31 mouse cellular contexts compared by ENCODE assay signal in the genomic region with DNA sequence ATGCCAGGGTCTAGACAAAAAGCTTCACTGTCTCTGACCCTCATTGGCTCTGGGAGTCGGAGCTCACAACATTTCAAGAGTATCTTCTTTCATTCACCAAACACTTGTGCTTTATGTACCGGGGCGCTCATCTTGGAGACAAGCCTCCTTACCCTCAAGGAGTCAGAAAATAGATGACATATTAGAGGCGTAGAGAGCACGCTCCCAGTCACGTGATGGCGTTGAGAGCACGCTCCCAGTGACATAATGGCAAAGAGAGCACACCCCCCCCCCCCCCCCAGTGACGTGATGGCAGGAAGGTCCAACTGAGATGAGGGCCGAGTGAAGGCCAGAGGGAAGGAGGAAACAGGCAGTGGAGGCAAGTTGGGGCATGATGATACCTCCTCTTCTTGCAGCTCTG.
DNase-seq lines count a peak whose midpoint lies in the region; ATAC-seq and TF ChIP-seq lines count a peak whose summit lies in the region.
"Had no signal": no experiment of that assay in that cellular context is flagged by ENCODE, and none has a peak within 500 bp of the region (broad histone marks: within the 10 kb centered on the region; RNA-seq: fewer than 3 reads in every experiment).

No protein-coding gene starts in this region.

- DNase-seq in forebrain, postnatal 0 days = no peak
- no peak for DNase-seq in heart, postnatal 25 days (ENCODE audit: low spot score)
- DNase-seq in kidney, postnatal 10 days = no peak
- no peak for DNase-seq in CH12.LX (ENCODE audit: extremely low read depth)
- DNase-seq: adrenal gland, postnatal 14 days; cerebellum, adult 11 months; cerebellum, adult 9-10 months; cerebellum, postnatal 36 days; gastrocnemius, postnatal 25 days; kidney, adult 18-20 months; kidney, postnatal 4 days; layer of hippocampus, adult 9-11 months; lung, embryonic 14.5 days; lung, postnatal 14 days; thymus, adult 18-20 months; thymus, postnatal 25 days had no signal

- no peak for ATAC-seq in forebrain, postnatal 0 days
- no peak for ATAC-seq in forebrain, embryonic 15.5 days (replicated peaks)
- ATAC-seq in heart, embryonic 15.5 days (replicated peaks; ENCODE audit: insufficient number of reproducible peaks, insufficient read depth, low FRiP score, low read depth) = no peak
- 0 out of 2 replicates have a peak, but pooled peaks have one; percentile 22 for ATAC-seq in kidney, embryonic 16.5 days (ENCODE audit: low FRiP score, low TSS enrichment)
- ATAC-seq in erythroid progenitor cell, adult 5-6 weeks (replicated peaks; ENCODE audit: low FRiP score, poor library complexity, severe bottlenecking) = no peak
- ATAC-seq: forebrain, embryonic 13.5 days; inflammation-experienced regulatory T-cells, adult 6 months; midbrain, embryonic 16.5 days; Patski had no signal

- 91% methylated on average over 9 of the region's 10 CpGs for WGBS in forebrain, postnatal 0 days
- 91% methylated on average over 9 of the region's 10 CpGs for WGBS in forebrain, embryonic 15.5 days
- WGBS in heart, embryonic 15.5 days = 72% methylated on average over 10 of the region's 10 CpGs
- 55% methylated on average over 9 of the region's 10 CpGs for WGBS in kidney, embryonic 16.5 days

- peaks cover 6% of the 10 kb centered on the region; the same call in 1 of the 2 replicates for H3K4me1 ChIP-seq in forebrain, postnatal 0 days (ENCODE audit: insufficient read depth)
- H3K4me1 ChIP-seq in forebrain, embryonic 15.5 days = no peaks in the 10 kb centered on the region
- peaks cover 36% of the 10 kb centered on the region for H3K4me1 ChIP-seq in heart, embryonic 15.5 days (replicated peaks)
- H3K4me1 ChIP-seq in kidney, embryonic 16.5 days (ENCODE audit: insufficient read depth, low read length) = peaks cover 18% of the 10 kb centered on the region
- H3K4me1 ChIP-seq in CH12.LX (ENCODE audit: control insufficient read depth in 1 of 2, insufficient read depth in 2 of 2) = peaks cover 0 to 10% of the 10 kb centered on the region in 2 experiments; a peak in 1 of 4 replicates
- H3K4me1 ChIP-seq: forebrain, embryonic 13.5 days; hindbrain, embryonic 15.5 days; liver, embryonic 15.5 days; stomach, embryonic 15.5 days had no signal

- H3K79me2 ChIP-seq in CH12.LX (replicated peaks; ENCODE audit: control insufficient read depth, extremely low read depth, insufficient read depth, poor library complexity, severe bottlenecking) = no peaks in the 10 kb centered on the region

- in situ Hi-C loops in CH12.LX (cut with MboI; ENCODE audit: low pct_ligation_motif_present, low pct_unique_long_range_greater_than_20kb, low sequenced_read_pairs) = no loop called here

- no peak for TF ChIP-seq EP300 in CH12.LX (IDR thresholded peaks at IDR 0.05; ENCODE audit: low read length)

- no peaks in the 10 kb centered on the region for H3K36me3 ChIP-seq in forebrain, postnatal 0 days (ENCODE audit: insufficient read depth)
- H3K36me3 ChIP-seq in forebrain, embryonic 15.5 days = no peaks in the 10 kb centered on the region
- H3K36me3 ChIP-seq in heart, embryonic 15.5 days = no peaks in the 10 kb centered on the region
- H3K36me3 ChIP-seq in kidney, embryonic 16.5 days (ENCODE audit: insufficient read depth, low read length) = no peaks in the 10 kb centered on the region
- H3K36me3 ChIP-seq in CH12.LX (replicated peaks in 1 of 2; ENCODE audit: control insufficient read depth in 1 of 2, insufficient read depth in 1 of 2, low read length in 1 of 2) = no peaks in the 10 kb centered on the region
- H3K36me3 ChIP-seq: embryonic facial prominence, embryonic 13.5 days; hindbrain, embryonic 10.5 days; hindbrain, embryonic 15.5 days; limb, embryonic 12.5 days; liver, embryonic 15.5 days; midbrain, embryonic 10.5 days; stomach, embryonic 15.5 days had no signal

- no peak for TF ChIP-seq RAD21 in CH12.LX (IDR thresholded peaks at IDR 0.05; ENCODE audit: low read depth, low read length)

- TF ChIP-seq CTCF in forebrain, postnatal 0 days (IDR thresholded peaks at IDR 0.05; ENCODE audit: low read depth) = no peak
- no peak for TF ChIP-seq CTCF in CH12.LX (conservative IDR thresholded peaks at IDR 0.05 in 1 of 2, IDR thresholded peaks at IDR 0.05 in 1 of 2; ENCODE audit: low read depth in 2 of 2, low read length in 2 of 2)

- intact Hi-C loops in heart, postnatal 25 days (cut with DNase I) = loop anchor here (5.0 to 10.0 kb wide), 3 partner anchors 158 to 445 kb away; no protein-coding TSS in a partner anchor

- no peak overlapping the region for H3K4me2 ChIP-seq in forebrain, postnatal 0 days (ENCODE audit: low read depth)
- H3K4me2 ChIP-seq in forebrain, embryonic 15.5 days (replicated peaks) = no peak overlapping the region
- no peak overlapping the region for H3K4me2 ChIP-seq in heart, embryonic 15.5 days
- H3K4me2 ChIP-seq in kidney, embryonic 16.5 days (replicated peaks; ENCODE audit: low read depth, low read length) = no peak overlapping the region
- no peak overlapping the region for H3K4me2 ChIP-seq in CH12.LX (ENCODE audit: insufficient read depth, low read depth, poor library complexity, severe bottlenecking)
- H3K4me2 ChIP-seq: embryonic facial prominence, embryonic 13.5 days; forebrain, embryonic 13.5 days; hindbrain, embryonic 15.5 days; limb, embryonic 12.5 days; liver, embryonic 15.5 days; lung, embryonic 14.5 days; stomach, embryonic 15.5 days had no signal

- dilution Hi-C loops in CH12.LX (cut with MboI; ENCODE audit: extremely low pct_ligation_motif_present, extremely low pct_unique_long_range_greater_than_20kb, low sequenced_read_pairs) = no loop called here

- 0 out of 2 replicates have a peak overlapping the region, but pooled peaks have one; percentile 9 for H3K27ac ChIP-seq in forebrain, postnatal 0 days (ENCODE audit: low read depth, low read length)
- H3K27ac ChIP-seq in forebrain, embryonic 15.5 days (replicated peaks) = no peak overlapping the region
- H3K27ac ChIP-seq in heart, embryonic 15.5 days = peak overlapping the region; percentile 67
- no peak overlapping the region for H3K27ac ChIP-seq in kidney, embryonic 16.5 days (ENCODE audit: low read length)
- no peak overlapping the region for H3K27ac ChIP-seq in CH12.LX (ENCODE audit: insufficient read depth, low read depth)
- H3K27ac ChIP-seq: embryonic facial prominence, embryonic 13.5 days; forebrain, embryonic 13.5 days; hindbrain, embryonic 10.5 days; hindbrain, embryonic 15.5 days; limb, embryonic 12.5 days; liver, embryonic 15.5 days; midbrain, embryonic 10.5 days; stomach, embryonic 15.5 days had no signal

- no peak overlapping the region for H3K9ac ChIP-seq in forebrain, postnatal 0 days
- H3K9ac ChIP-seq in forebrain, embryonic 15.5 days (replicated peaks) = no peak overlapping the region
- no peak overlapping the region for H3K9ac ChIP-seq in heart, embryonic 15.5 days
- H3K9ac ChIP-seq in kidney, embryonic 16.5 days (replicated peaks; ENCODE audit: low read length) = no peak overlapping the region
- no peak overlapping the region for H3K9ac ChIP-seq in CH12.LX (ENCODE audit: insufficient read depth, low read depth)
- H3K9ac ChIP-seq: embryonic facial prominence, embryonic 13.5 days; forebrain, embryonic 13.5 days; hindbrain, embryonic 15.5 days; limb, embryonic 12.5 days; liver, embryonic 15.5 days; lung, embryonic 14.5 days; stomach, embryonic 15.5 days had no signal

- H3K27me3 ChIP-seq in forebrain, postnatal 0 days (ENCODE audit: insufficient read depth, low read length) = no peaks in the 10 kb centered on the region
- H3K27me3 ChIP-seq in forebrain, embryonic 15.5 days = no peaks in the 10 kb centered on the region
- H3K27me3 ChIP-seq in heart, embryonic 15.5 days = no peaks in the 10 kb centered on the region
- H3K27me3 ChIP-seq in kidney, embryonic 16.5 days (ENCODE audit: insufficient read depth, low read length) = no peaks in the 10 kb centered on the region
- H3K27me3 ChIP-seq in CH12.LX (replicated peaks) = no peaks in the 10 kb centered on the region
- H3K27me3 ChIP-seq: embryonic facial prominence, embryonic 13.5 days; forebrain, embryonic 13.5 days; hindbrain, embryonic 15.5 days; limb, embryonic 12.5 days; liver, embryonic 15.5 days; Patski; stomach, embryonic 15.5 days had no signal

- H3K9me3 ChIP-seq in forebrain, postnatal 0 days (ENCODE audit: low read length) = no peaks in the 10 kb centered on the region
- H3K9me3 ChIP-seq in forebrain, embryonic 15.5 days = no peaks in the 10 kb centered on the region; the same call in 1 of the 2 replicates
- H3K9me3 ChIP-seq in heart, embryonic 15.5 days (replicated peaks) = no peaks in the 10 kb centered on the region
- H3K9me3 ChIP-seq in kidney, embryonic 16.5 days (ENCODE audit: low read length) = peaks cover 3% of the 10 kb centered on the region; the same call in 1 of the 2 replicates
- H3K9me3 ChIP-seq in CH12.LX (replicated peaks; ENCODE audit: low read length) = no peaks in the 10 kb centered on the region
- H3K9me3 ChIP-seq: embryonic facial prominence, embryonic 13.5 days; forebrain, embryonic 13.5 days; hindbrain, embryonic 15.5 days; limb, embryonic 12.5 days; liver, embryonic 15.5 days; midbrain, embryonic 10.5 days; stomach, embryonic 15.5 days had no signal

- no peak overlapping the region for H3K4me3 ChIP-seq in forebrain, postnatal 0 days (ENCODE audit: low read depth, low read length)
- H3K4me3 ChIP-seq in forebrain, embryonic 15.5 days = no peak overlapping the region
- H3K4me3 ChIP-seq in heart, embryonic 15.5 days = no peak overlapping the region
- no peak overlapping the region for H3K4me3 ChIP-seq in kidney, embryonic 16.5 days (ENCODE audit: low read length)
- H3K4me3 ChIP-seq in CH12.LX (replicated peaks in 1 of 3; ENCODE audit: low read depth in 2 of 3, low read length in 2 of 3, poor library complexity in 1 of 3) = no peak overlapping the region
- H3K4me3 ChIP-seq: embryonic facial prominence, embryonic 13.5 days; forebrain, embryonic 13.5 days; hindbrain, embryonic 10.5 days; hindbrain, embryonic 15.5 days; limb, embryonic 12.5 days; liver, embryonic 15.5 days; midbrain, embryonic 10.5 days; stomach, embryonic 15.5 days had no signal

- no peak for TF ChIP-seq POLR2A in CH12.LX (IDR thresholded peaks at IDR 0.05; ENCODE audit: low read depth, low read length)

TF ChIP-seq in CH12.LX, 34 proteins besides CTCF, POLR2A, EP300 and RAD21 (continues in another document):
- TF ChIP-seq JUN (IDR thresholded peaks at IDR 0.05; ENCODE audit: insufficient read depth, low read depth, low read length) (no peak), TCF12 (IDR thresholded peaks at IDR 0.05; ENCODE audit: low read depth, low read length) (no peak), TBP (conservative IDR thresholded peaks at IDR 0.05; ENCODE audit: low read depth, low read length) (no peak), MYC (IDR thresholded peaks at IDR 0.05; ENCODE audit: low read depth, low read length) (no peak), USF1 (IDR thresholded peaks at IDR 0.05; ENCODE audit: low read depth, low read length) (peak; percentile 58), GABPA (IDR thresholded peaks at IDR 0.05; ENCODE audit: insufficient replicate concordance, low read depth, low read length) (no peak), NRF1 (IDR thresholded peaks at IDR 0.05; ENCODE audit: low read depth, low read length) (no peak), RCOR1 (conservative IDR thresholded peaks at IDR 0.05; ENCODE audit: low read depth, low read length) (no peak), MXI1 (IDR thresholded peaks at IDR 0.05; ENCODE audit: low read depth, low read length) (no peak), BHLHE40 (IDR thresholded peaks at IDR 0.05; ENCODE audit: low read depth, low read length) (peak; percentile 63)

Comparison
In these comparisons a context has a peak if more than half of its experiments do, and no peak if none do; other contexts are left out.
1. H3K27ac ChIP-seq: peak in forebrain, postnatal 0 days (single experiment) and heart, embryonic 15.5 days (single experiment); none in forebrain, embryonic 15.5 days (single experiment), kidney, embryonic 16.5 days (single experiment) and CH12.LX (single experiment).